Mouse (Mus musculus) MEL (cell line): ENCODE data around the gene Rps6ka2. TPM values are rescaled to one million over a fixed set of nuclear protein-coding genes. Genes with fewer than 3 reads are reported as not detected.
"Not testable (repeated sequence)": the region's sequence is repeated elsewhere in the genome, so short reads cannot be mapped to it uniquely, and the experiment has no call there.

ENCODE experiments used
- DNase-seq: peaks from one replicate; pipeline ENCODE4 v3.0.0; 2011; ENCODE audit warnings: low read depth, low spot score
- H3K27ac ChIP-seq: 2 replicates; pipeline ENCODE4 v1.5.1; 2012; ENCODE audit warnings: low read depth, mild to moderate bottlenecking, control low read depth, low read length, moderate library complexity; ENCODE audit not compliant: control insufficient read depth
- H3K27me3 ChIP-seq, 2 experiments: fragments of 150-350 bp in 1 of 2; sonication (generic) in 1 of 2; 2 replicates each; pipeline ENCODE4 v1.6.1; 2012; ENCODE audit warnings: low read length in 2 of 2, mild to moderate bottlenecking in 2 of 2, improper control_type of control experiment in 1 of 2, moderate library complexity in 1 of 2; ENCODE audit not compliant: insufficient read depth in 2 of 2, control insufficient read depth in 1 of 2
- H3K36me3 ChIP-seq, 2 experiments: 2 replicates each; pipeline ENCODE4 v1.6.1; 2012 to 2014; ENCODE audit warnings: low read length in 2 of 2, improper control_type of control experiment in 1 of 2, inconsistent platforms in 1 of 2, mild to moderate bottlenecking in 1 of 2; ENCODE audit not compliant: insufficient read depth in 2 of 2, control insufficient read depth in 1 of 2
- H3K4me1 ChIP-seq, 2 experiments: fragments of 150-350 bp in 1 of 2; sonication (generic) in 1 of 2; 2 replicates each; pipeline ENCODE4 v1.6.1; 2012; ENCODE audit warnings: low read length in 2 of 2, improper control_type of control experiment in 1 of 2, mild to moderate bottlenecking in 1 of 2; ENCODE audit not compliant: insufficient read depth in 2 of 2, control insufficient read depth in 1 of 2
- H3K4me3 ChIP-seq, 2 experiments: fragments of 150-350 bp in 1 of 2; sonication (generic) in 1 of 2; 2 replicates each; pipeline ENCODE4 v1.5.1; 2012; ENCODE audit warnings: low read depth in 2 of 2, low read length in 2 of 2, mild to moderate bottlenecking in 2 of 2, moderate library complexity in 2 of 2, control low read depth in 1 of 2, improper control_type of control experiment in 1 of 2; ENCODE audit not compliant: control insufficient read depth in 1 of 2, insufficient read depth in 1 of 2
- H3K79me2 ChIP-seq: 2 replicates; pipeline ENCODE4 v1.6.1; 2012; ENCODE audit warnings: mild to moderate bottlenecking, low read length, moderate library complexity; ENCODE audit not compliant: control insufficient read depth, poor library complexity, insufficient read depth
- H3K9ac ChIP-seq: 2 replicates; pipeline ENCODE4 v1.6.1; 2012; ENCODE audit warnings: low read depth, mild to moderate bottlenecking, control low read depth, low read length, moderate library complexity; ENCODE audit not compliant: control insufficient read depth, poor library complexity, severe bottlenecking
- H3K9me3 ChIP-seq: fragments of 150-350 bp; sonication (generic); replicated peaks from 2 replicates; pipeline ENCODE4 v1.6.1; 2012; ENCODE audit warnings: mild to moderate bottlenecking, low read length, improper control_type of control experiment, moderate library complexity; ENCODE audit not compliant: insufficient read depth
- CHD1 ChIP-seq: IDR thresholded peaks from 2 replicates; pipeline ENCODE4 v1.6.1; 2012; ENCODE audit warnings: low read depth, mild to moderate bottlenecking, inconsistent platforms, low read length, improper control_type of control experiment
- GATA1 ChIP-seq: IDR thresholded peaks from 2 replicates; pipeline ENCODE4 v1.6.1; 2011; ENCODE audit warnings: low read depth, low read length, improper control_type of control experiment
- HCFC1 ChIP-seq: IDR thresholded peaks from 2 replicates; pipeline ENCODE4 v1.6.1; 2012; ENCODE audit warnings: low read depth, mild to moderate bottlenecking, inconsistent platforms, low read length, improper control_type of control experiment, moderate library complexity
- RAD21 ChIP-seq: IDR thresholded peaks from 2 replicates; pipeline ENCODE4 v1.6.1; 2011; ENCODE audit warnings: mild to moderate bottlenecking, low read depth, low read length, improper control_type of control experiment
- polyA plus RNA-seq, 2 experiments: library from polyadenylated mRNA; stranded (reverse) in 1 of 2; unstranded in 1 of 2; fragments of >175 nt in 1 of 2; fragments of >200 nt in 1 of 2; gene quantifications; 2 replicates each; pipeline versions ENCODE4 v1.2.1 to v1.2.4; 2012; ENCODE audit warnings: low replicate concordance in 2 of 2, low read depth in 1 of 2; ENCODE audit not compliant: insufficient read length in 2 of 2, insufficient read depth in 1 of 2, missing spikeins in 1 of 2
- total RNA-seq: library from RNA; depleted of rRNA; stranded (reverse); fragments of 300-350 nt; gene quantifications from 2 replicates; pipeline ENCODE4 v1.2.3, GENCODE M21; 2012

Gene Rps6ka2
- total and polyA plus RNA-seq, 3 experiments, result 6.0 to 11.2 TPM; not detected in 1

DNA sequence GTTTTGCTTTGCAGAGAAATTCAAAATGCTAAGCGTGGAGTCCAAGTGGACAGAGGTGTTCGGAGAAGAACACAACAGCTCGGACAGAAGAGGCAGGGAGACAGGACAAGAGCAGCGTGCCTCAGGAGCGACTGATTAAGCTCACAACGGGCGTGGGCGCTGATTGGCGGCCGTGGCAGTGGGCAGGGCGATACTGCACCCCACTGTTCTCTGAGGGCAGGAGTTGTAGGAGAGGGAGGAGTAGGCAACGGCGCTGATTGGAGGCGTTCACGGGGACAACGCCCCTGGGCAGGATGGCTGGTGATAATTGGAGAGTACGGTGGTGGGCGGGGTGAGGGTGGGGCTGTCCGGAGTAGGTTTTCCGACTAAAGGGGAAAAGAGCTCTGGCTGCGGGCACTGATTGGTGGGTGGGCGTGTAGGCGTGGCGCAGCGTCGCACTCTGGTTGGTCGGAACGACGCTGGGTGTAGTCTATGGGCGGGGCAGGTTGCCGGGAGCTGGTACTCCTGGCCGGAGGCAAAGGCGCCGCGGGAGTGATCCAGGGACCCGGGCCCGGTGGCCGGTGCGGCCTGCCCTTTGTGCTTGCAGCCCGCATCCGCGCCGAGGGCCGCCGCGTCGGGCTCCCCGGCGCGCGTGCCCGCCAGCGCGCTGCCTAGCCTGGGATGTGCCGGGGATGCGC lies at the start of gene Rps6ka2 (continued):
- no peak for TF ChIP-seq GATA1
- TF ChIP-seq CHD1, result no peak
- TF ChIP-seq HCFC1, result 0 out of 2 replicates have a peak, but pooled peaks have one; percentile 23
- no peak for TF ChIP-seq RAD21

- H3K27ac ChIP-seq, DNase-seq, H3K9ac ChIP-seq, H3K4me3 ChIP-seq, H3K4me1 ChIP-seq, H3K9me3 ChIP-seq, H3K27me3 ChIP-seq, H3K79me2 ChIP-seq, H3K36me3 ChIP-seq: not testable (repeated sequence)
These were observed 49.1 kb upstream of the Rps6ka2 start for GRCm38 (mm10) chr17:7120835-7121234.

GRCm38 (mm10) chr17:7122554-7122953 lies 47.4 kb upstream of the Rps6ka2 start:
- not testable (repeated sequence) for H3K4me1 ChIP-seq, DNase-seq, H3K27me3 ChIP-seq, H3K9me3 ChIP-seq, H3K79me2 ChIP-seq, H3K9ac ChIP-seq, H3K27ac ChIP-seq, H3K36me3 ChIP-seq, H3K4me3 ChIP-seq

DNA sequence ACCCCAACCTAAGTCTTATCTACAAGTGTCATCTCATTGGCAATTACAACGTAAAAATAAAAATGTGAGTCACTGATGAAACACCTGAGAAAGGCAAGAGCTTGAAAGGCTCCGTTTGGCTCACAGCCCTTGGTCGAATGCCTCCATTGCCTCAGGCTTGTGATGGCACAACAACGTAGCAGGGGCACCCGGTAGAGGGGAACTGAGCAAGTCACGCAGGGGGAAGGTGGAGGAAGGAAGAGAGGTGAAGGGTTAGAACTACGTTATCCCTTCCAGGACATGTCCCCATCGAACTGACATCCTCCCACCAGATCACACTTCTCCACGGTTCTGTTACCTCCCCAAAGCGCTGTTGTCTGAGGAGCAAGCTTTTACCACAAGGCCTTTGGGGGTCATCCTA lies 43.4 kb upstream of the Rps6ka2 start:
- H3K4me3 ChIP-seq, H3K4me1 ChIP-seq, H3K9me3 ChIP-seq, H3K27me3 ChIP-seq, H3K36me3 ChIP-seq, H3K9ac ChIP-seq, H3K27ac ChIP-seq, H3K79me2 ChIP-seq, DNase-seq: not testable (repeated sequence)

DNA sequence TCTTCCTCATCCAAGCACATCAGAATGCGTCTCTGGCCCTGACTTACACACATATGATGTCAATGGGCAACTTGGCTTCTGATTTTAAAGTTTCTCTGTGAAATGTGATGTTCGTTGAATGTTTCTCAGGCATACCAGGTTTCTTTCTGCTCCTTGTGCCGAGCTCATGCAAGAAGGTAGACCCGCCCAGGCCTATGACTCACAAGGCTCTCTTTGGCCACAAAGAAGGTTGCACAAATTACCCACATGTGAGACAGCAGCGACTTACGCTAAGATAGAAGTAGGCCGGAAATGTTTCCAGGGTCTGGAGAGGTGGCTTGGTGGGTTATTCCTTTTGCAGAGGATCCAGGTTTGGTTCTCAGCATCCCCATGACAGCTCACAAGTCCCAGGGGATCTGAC lies 35.9 kb upstream of the Rps6ka2 start:
- not testable (repeated sequence) for H3K9me3 ChIP-seq, H3K4me3 ChIP-seq, DNase-seq, H3K27ac ChIP-seq, H3K27me3 ChIP-seq, H3K4me1 ChIP-seq, H3K9ac ChIP-seq, H3K36me3 ChIP-seq, H3K79me2 ChIP-seq

DNA sequence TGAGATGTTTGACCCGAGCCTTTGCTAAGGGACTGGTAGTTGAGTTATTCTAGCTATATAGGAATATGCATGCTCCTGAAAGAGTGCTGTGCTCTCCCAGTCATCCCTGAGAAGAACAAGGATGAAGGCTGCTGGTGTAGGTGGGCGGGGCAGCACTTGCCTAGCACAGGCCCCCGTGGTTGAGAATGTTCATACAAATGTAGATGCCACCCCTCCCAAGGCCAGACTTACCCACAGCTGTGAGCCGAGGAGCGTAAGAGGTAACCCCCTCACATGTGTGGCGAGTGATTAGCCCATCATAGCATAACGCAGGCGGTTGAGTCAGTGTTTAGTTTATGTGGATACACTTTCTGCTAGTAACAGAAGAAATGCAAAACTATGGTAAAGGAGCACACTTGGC lies 34.6 kb upstream of the Rps6ka2 start:
- not testable (repeated sequence) for H3K9me3 ChIP-seq, H3K27ac ChIP-seq, H3K4me3 ChIP-seq, H3K27me3 ChIP-seq, DNase-seq, H3K36me3 ChIP-seq, H3K4me1 ChIP-seq, H3K79me2 ChIP-seq, H3K9ac ChIP-seq
